Mouse (Mus musculus) hindbrain, embryonic 16.5 days (tissue): Measurements from ENCODE around the gene Mbd3. TPM values are rescaled to one million over a fixed set of nuclear protein-coding genes. Genes with fewer than 3 reads are reported as not detected.
A peak's percentile ranks its signal among the peaks of the same experiment; 100 is the strongest.

ENCODE experiments used
- ATAC-seq: fragments of 200-750 bp; cut with Nextera tagmentation; 2 replicates; pipeline ENCODE4 v1.8.0; 2017; ENCODE audit warnings: moderate TSS enrichment, moderate library complexity
- H3K27ac ChIP-seq: fragments of 300-500 bp; sonication (generic); 2 replicates; pipeline ENCODE4 v1.5.1; 2014; ENCODE audit warnings: low read depth, mild to moderate bottlenecking, control low read depth, low read length, moderate library complexity
- H3K27me3 ChIP-seq: fragments of 300-500 bp; sonication (generic); replicated peaks from 2 replicates; pipeline ENCODE4 v1.6.1; 2014; ENCODE audit warnings: low read length; ENCODE audit not compliant: control insufficient read depth, insufficient read depth
- H3K36me3 ChIP-seq: fragments of 300-500 bp; sonication (generic); 2 replicates; pipeline ENCODE4 v1.6.1; 2014; ENCODE audit warnings: mild to moderate bottlenecking, low read length, moderate library complexity, mixed read lengths; ENCODE audit not compliant: control insufficient read depth, insufficient read depth
- H3K4me1 ChIP-seq: fragments of 300-500 bp; sonication (generic); 2 replicates; pipeline ENCODE4 v1.6.1; 2014; ENCODE audit warnings: low read depth, low read length; ENCODE audit not compliant: control insufficient read depth, insufficient read depth
- H3K4me2 ChIP-seq: fragments of 300-500 bp; sonication (generic); 2 replicates; pipeline ENCODE4 v1.6.1; 2014; ENCODE audit warnings: mild to moderate bottlenecking, low read length, control low read depth, moderate library complexity
- H3K4me3 ChIP-seq: fragments of 300-500 bp; sonication (generic); 2 replicates; pipeline ENCODE4 v1.5.1; 2014; ENCODE audit warnings: mild to moderate bottlenecking, low read length, control low read depth, moderate library complexity
- H3K9ac ChIP-seq: fragments of 300-500 bp; sonication (generic); 2 replicates; pipeline ENCODE4 v1.6.1; 2014; ENCODE audit warnings: low read depth, mild to moderate bottlenecking, control low read depth, low read length, moderate library complexity
- H3K9me3 ChIP-seq: fragments of 300-500 bp; sonication (generic); 2 replicates; pipeline ENCODE4 v1.6.1; 2014; ENCODE audit warnings: mild to moderate bottlenecking, low read length, moderate library complexity; ENCODE audit not compliant: control insufficient read depth
- WGBS: fragments of 180-500 bp; shearing (Covaris S2); extraction: QIAGEN DNeasy Blood & Tissue Kit; methylation state at CpG from one replicate; pipeline ENCODE4 v1.1.7; 2014; 5-methylcytosine and 5-hydroxymethylcytosine counted together
- polyA plus RNA-seq: library from polyadenylated mRNA; unstranded; fragments of >200 nt; fragmentation: Nextera tagmentation; extraction: Ambion mirVana; gene quantifications from 2 replicates; pipeline ENCODE4 v1.2.1, GENCODE M21; 2015

Gene Mbd3
- polyA plus RNA-seq, 1 experiment from 2014 or later: 196 TPM

DNA sequence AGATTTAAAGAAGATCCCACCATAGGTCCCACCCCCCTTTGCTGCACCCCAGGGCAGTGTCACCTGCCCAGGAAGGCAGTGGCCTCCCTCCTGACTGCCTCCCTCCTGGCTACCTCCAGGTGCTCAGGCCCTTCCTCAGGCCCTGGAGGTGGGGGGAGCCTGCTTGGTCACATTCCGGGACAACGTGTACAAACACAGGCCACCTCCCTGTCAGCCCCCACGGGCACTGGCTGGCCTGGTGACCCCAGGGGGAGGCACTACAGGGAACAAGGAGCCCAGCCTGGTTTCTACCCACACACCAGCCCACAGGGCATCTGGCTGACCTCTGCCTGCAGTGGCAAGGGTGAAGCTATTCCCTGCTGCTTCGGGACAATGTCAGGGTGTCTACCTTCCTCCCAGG is 38.6 kb upstream of the Mbd3 start:
- Histone ChIP-seq H3K36me3 (no peaks in the 10 kb centered on the region), H3K4me3 (no peak overlapping the region), H3K27me3 (0 out of 2 replicates have a peak, but pooled peaks cover 2% of the 10 kb centered on the region), H3K27ac (no peak overlapping the region), H3K9ac (no peak overlapping the region), H3K4me1 (no peaks in the 10 kb centered on the region), H3K9me3 (no peaks in the 10 kb centered on the region), H3K4me2 (no peak overlapping the region)
- no peak for ATAC-seq
- 60% methylated on average over 4 of the region's 4 CpGs for WGBS

DNA sequence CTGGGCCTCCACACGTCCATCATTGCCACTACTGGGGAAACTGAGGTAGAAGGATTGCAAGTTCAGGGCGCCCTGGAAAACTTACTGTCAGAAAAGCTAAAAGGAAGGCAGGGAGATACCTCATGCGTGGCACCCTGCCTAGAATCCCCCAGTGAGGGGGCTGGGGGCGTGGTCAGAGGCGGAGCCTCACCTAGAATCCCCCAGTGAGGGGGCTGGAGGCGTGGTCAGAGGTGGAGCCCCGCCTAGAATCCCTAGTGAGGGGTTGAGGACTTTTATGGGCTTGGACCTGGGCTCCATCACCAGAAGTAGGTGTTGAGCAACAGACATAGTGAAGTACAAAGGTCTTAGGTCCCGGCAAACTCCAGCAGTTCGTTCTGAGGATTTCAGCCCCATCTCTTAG is 36.9 kb upstream of the Mbd3 start:
- Histone ChIP-seq H3K27me3 (no peaks in the 10 kb centered on the region), H3K4me3 (no peak overlapping the region), H3K9me3 (no peaks in the 10 kb centered on the region), H3K36me3 (no peaks in the 10 kb centered on the region), H3K27ac (no peak overlapping the region), H3K9ac (no peak overlapping the region), H3K4me2 (no peak overlapping the region), H3K4me1 (peaks cover 14% of the 10 kb centered on the region)
- 11% methylated on average over 9 of the region's 9 CpGs for WGBS
- ATAC-seq: no peak

DNA sequence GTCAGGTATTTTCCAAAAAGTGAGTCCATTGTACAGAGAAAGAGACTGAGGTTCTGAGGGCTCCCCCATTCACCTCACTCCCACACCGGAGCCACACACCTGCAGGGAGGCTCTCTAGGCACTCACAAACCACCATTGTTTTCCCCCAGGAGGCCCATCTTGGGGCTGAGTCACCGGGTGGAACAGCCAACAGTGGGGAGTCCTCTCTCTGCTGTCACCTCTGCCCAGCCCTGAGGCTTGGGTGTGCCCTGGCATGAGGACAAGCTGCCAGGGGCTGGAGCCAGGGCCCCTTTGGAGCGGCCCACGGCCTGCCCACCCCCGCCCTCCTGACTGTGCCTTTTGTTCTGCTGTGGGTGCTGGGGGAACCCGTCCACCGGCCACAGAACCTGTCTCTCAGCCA is 36.4 kb upstream of the Mbd3 start:
- Histone ChIP-seq H3K27me3 (no peaks in the 10 kb centered on the region), H3K4me3 (no peak overlapping the region), H3K27ac (no peak overlapping the region), H3K4me2 (no peak overlapping the region), H3K4me1 (peaks cover 19% of the 10 kb centered on the region), H3K9ac (no peak overlapping the region), H3K9me3 (no peaks in the 10 kb centered on the region), H3K36me3 (no peaks in the 10 kb centered on the region)
- 25% methylated on average over 7 of the region's 7 CpGs for WGBS
- no peak for ATAC-seq

DNA sequence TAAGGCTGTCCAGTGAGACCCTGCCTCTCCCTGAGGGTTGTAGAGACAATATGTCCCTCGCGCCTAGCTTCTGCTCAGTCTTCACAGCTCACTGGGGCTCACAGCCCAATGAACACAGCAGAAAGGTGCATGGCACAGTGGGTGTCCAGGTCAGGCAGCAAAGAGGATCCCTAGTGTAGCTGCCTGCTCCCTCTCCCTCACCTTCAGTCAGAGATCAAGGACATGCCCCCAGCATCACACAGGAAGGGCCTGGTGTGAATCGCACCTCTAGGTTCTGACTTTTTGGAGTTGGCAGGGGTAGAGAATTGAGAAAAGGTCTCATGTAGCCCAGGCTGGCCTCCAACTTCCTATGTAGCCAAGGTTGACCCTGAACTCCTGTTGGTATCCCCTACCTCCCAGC is 35.5 kb upstream of the Mbd3 start:
- H3K36me3 ChIP-seq: peaks cover 4% of the 10 kb centered on the region
- H3K27ac ChIP-seq: no peak overlapping the region
- peaks cover 19% of the 10 kb centered on the region for H3K4me1 ChIP-seq
- H3K27me3 ChIP-seq: no peaks in the 10 kb centered on the region
- H3K4me2 ChIP-seq: no peak overlapping the region
- ATAC-seq: no peak; the same call in 1 of the 2 replicates
- no peak overlapping the region for H3K9ac ChIP-seq
- 81% methylated on average over 3 of the region's 3 CpGs for WGBS
- H3K9me3 ChIP-seq: no peaks in the 10 kb centered on the region
- H3K4me3 ChIP-seq: no peak overlapping the region

DNA sequence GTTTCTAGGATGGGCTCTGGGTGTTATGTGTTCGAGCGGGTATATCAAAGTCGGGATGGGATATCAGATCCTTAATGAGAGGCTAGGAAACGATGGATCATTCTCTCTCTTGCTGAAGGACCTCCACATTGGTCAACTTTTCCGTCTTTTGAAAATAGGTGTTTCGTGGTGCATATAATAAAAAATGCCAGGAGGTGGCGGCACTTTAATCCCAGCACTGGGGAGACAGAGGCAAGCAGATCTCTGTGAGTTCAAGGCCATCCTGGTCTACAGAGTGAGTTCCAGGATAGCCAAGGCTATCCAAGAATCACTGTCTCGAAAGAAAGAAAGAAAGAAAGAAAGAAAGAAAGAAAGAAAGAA is 34.9 kb upstream of the Mbd3 start:
- no peak overlapping the region for H3K27ac ChIP-seq

DNA sequence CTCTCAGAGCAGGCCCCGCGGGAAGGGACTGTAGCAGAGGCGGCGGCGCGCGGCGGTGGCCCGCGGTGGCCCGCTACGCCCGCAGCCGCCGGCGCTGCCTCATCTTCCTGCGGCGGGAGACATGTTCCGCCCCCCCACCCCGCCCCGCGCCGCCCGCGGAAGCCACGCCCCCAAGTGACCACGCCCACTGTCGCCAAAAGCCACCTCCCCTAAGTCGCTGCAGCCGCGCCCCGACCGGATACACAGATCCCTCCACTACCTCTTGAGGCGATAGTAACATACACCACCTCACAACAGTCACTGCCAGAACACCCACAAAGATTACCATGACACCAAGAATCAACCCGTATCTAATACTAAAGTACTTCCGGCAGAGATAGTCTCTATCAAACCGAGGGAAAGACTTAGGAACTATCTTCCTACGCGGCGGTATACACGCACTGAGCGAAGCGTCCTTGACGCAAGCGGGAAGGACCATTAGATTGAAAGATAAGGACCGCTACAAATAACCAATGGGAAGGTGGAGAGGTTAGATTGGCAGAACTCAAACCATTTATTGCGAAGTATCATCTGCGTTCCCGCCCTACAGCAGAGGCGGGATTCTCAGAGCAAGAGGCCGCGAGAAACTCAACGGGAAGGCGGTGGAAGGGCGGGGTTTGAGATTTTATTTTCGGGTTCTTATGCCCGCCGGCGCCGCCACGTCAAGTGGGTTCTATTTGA is 34.3 kb upstream of the Mbd3 start, which contains the start of gene Tcf3:
Tcf3 (minus strand) TSS at position 135 of the 720 bp plus-strand sequence.
- peak; percentile 96 for ATAC-seq
- peak within 1 kb of the TSS; percentile 97 for H3K27ac ChIP-seq
- peak within 1 kb of the TSS; percentile 79 for H3K4me2 ChIP-seq
- H3K4me1 ChIP-seq: peaks cover 19% of the 10 kb centered on the region
- H3K9ac ChIP-seq: peak within 1 kb of the TSS; percentile 97
- peak within 1 kb of the TSS; percentile 91 for H3K4me3 ChIP-seq
- H3K27me3 ChIP-seq: no peaks in the 10 kb centered on the region
- WGBS: 1% methylated on average over 43 of the region's 61 CpGs
- H3K36me3 ChIP-seq: peaks cover 14% of the 10 kb centered on the region
- no peaks in the 10 kb centered on the region for H3K9me3 ChIP-seq

More for the DNA sequence above, 34.9 kb upstream of the Mbd3 start:
- Histone ChIP-seq H3K36me3 (peaks cover 10% of the 10 kb centered on the region), H3K4me2 (peak overlapping the region; percentile 26), H3K4me1 (peaks cover 19% of the 10 kb centered on the region), H3K9me3 (no peaks in the 10 kb centered on the region), H3K9ac (no peak overlapping the region), H3K4me3 (peak overlapping the region; percentile 91), H3K27me3 (no peaks in the 10 kb centered on the region)
- no peak; the same call in 1 of the 2 replicates for ATAC-seq
- 11% methylated on average over 8 of the region's 8 CpGs for WGBS

DNA sequence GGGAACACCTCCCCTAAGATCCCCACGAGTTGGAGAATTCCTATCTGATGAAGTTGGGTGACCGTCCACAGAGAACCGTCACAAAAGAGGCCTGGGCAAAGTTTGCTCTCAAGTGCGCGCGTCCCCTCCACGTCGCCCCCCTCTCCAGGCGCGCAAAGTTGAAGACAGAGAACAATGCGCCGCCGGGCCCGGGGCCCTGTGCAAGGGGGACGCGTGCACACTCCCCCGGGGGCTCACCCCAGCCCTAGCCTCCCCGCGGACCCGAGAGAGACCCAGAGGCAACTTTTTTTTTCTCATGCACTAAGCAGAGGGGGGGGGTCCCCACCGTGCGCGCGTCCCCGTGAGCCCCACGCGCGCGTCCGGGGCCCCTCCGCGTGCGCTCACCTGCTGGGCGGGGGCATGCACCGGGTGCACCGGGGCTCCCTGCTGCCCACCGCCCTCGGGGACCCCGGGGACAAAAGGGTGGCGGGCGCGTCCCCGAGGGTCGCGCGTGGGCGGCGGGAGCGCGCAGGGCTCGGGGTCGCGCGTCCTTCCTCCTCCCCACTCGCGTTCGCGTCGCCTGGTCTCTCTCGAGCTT is 33.7 kb upstream of the Mbd3 start:
- Histone ChIP-seq H3K4me2 (peak overlapping the region; percentile 79), H3K27ac (peak overlapping the region; percentile 97), H3K9me3 (no peaks in the 10 kb centered on the region), H3K27me3 (no peaks in the 10 kb centered on the region), H3K36me3 (peaks cover 18% of the 10 kb centered on the region), H3K9ac (peak overlapping the region; percentile 97), H3K4me1 (peaks cover 19% of the 10 kb centered on the region), H3K4me3 (peak overlapping the region; percentile 91)
- no peak for ATAC-seq
- under 1% methylated on average over 41 of the region's 60 CpGs for WGBS

DNA sequence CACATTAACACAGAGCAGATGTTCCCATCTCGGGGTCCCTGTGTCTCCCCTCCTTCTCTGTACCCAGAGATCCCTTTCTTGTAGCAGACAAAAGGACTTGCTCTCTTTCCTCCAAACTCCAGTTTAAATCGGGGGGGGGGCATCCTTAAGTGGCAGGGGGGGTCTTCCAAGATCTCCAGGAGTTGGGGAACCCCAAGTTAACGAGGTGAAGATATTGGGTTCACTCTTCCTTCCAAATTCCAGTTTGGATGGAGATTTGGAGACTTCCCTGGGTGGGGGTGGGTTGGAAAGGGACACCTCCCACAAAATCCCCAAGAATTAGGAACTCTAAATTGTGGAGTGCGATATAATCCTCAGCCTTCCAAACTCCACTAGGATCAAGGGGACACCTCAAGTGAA is 33.0 kb upstream of the Mbd3 start:
- Histone ChIP-seq H3K9me3 (no peaks in the 10 kb centered on the region), H3K4me2 (peak overlapping the region; percentile 79), H3K4me3 (peak overlapping the region; percentile 91), H3K9ac (peak overlapping the region; percentile 97), H3K4me1 (peaks cover 19% of the 10 kb centered on the region), H3K27me3 (no peaks in the 10 kb centered on the region), H3K36me3 (peaks cover 20% of the 10 kb centered on the region), H3K27ac (no peak overlapping the region; the same call in 1 of the 2 replicates)
- under 1% methylated on average over 4 of the region's 4 CpGs for WGBS
- no peak for ATAC-seq

DNA sequence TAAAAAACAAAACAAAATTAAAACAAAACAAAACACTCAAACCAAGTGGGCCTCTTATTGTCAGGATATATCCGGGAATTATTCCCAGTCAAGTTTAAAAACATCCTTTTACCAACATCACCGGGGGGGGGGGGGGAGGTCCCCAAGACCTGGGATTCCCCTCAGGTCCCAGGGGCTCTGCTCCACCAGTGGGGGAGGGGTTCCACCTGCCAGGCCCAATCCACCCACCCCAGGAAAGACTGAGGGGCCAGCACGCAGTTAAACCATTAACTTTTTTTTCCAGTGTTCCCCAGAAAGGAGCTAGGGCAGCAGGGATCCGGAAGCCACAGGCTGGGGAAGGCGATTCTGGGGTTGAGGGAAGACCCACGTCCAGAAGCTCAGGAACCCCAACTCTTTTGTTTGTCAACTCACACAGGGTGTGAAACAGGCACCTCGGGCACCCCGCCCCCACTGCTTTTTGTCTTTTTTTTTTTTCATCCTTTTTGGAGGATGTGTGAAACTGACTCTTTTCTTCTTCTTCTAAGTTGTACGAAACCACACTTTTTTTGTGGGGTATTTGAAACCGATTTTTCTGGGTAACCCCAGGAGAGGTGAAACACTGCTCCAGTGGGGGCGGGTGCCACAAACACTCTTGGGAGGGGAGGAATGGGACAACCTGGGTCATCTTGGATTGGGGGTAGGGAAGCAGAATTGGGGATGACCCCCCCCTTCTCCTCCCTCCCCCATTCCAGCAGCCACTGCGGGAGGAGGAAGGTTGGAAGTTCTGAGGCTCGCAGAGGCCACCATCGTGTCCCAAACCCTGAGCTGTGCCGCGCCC is 32.4 kb upstream of the Mbd3 start:
- Histone ChIP-seq H3K27ac (peak overlapping the region; percentile 25; the same call in 1 of the 2 replicates), H3K4me2 (peak overlapping the region; percentile 79), H3K36me3 (peaks cover 26% of the 10 kb centered on the region), H3K9ac (peak overlapping the region; percentile 97), H3K9me3 (no peaks in the 10 kb centered on the region), H3K4me1 (peaks cover 19% of the 10 kb centered on the region), H3K27me3 (no peaks in the 10 kb centered on the region), H3K4me3 (peak overlapping the region; percentile 91)
- 16% methylated on average over 16 of the region's 16 CpGs for WGBS
- ATAC-seq: no peak
